Mouse (Mus musculus): ENCODE results near the gene Kcp.
A peak's percentile ranks its signal among the peaks of the same experiment; 100 is the strongest.

GRCm38 (mm10) chr6:29467583-29468354 is 40.0 kb downstream of the Kcp start, which contains the start of gene Atp6v1f:
- TF ChIP-seq EP300 (optimal IDR thresholded peaks at IDR 0.05) (no peak), CTCF (IDR thresholded peaks at IDR 0.05; ENCODE audit: low read depth) (peak; percentile 12; the same call in 1 of the 2 replicates)
